Mouse (Mus musculus) ZHBTc4 (cell line): ENCODE data around the gene Fam104a.
A peak's percentile ranks its signal among the peaks of the same experiment; 100 is the strongest.

Experiments
- DNase-seq: peaks from one replicate; pipeline ENCODE4 v3.0.0-alpha.2; 2011; ENCODE audit warnings: low read depth, low spot score

Gene Fam104a

DNA sequence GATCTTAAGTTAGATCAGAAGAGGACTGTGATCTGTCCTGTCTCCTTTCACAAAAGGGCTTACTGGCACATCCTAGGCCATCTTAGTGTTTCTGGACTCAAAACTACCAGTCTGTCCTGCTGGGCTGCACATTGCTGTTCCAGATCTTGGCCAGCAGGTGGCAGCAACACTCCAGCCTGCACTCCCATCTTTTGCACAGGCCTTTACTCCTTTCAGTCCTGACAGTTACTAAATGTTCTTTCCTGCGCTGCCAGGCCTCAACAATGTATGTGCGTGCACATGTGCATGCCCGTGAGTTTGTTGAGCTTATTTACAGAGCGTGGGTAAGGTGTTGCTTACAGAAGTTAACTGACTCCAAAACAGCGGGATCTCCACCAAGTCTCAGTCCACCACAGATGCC, 19.8 kb upstream of the Fam104a start:
- peak; percentile 82 for DNase-seq

DNA sequence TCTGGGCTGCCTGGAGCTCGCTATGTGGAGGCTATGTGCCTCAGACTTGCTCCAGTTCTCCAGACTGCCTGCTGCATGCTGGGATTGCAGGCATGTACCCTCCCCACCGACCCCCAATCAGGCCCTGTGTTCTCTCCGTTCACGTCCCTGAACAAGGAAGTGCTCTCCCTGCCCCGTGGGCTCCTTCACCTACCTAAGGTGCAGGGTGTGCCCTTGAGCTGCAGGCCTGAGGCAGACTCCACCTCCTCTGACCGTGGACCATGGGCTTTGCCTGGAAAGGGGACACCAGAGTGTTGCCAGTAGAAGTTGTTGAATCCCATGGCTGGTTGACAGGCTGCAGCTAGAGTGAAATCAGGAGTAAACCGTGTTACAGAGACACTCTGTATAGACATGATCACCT, 15.7 kb upstream of the Fam104a start:
- peak; percentile 49 for DNase-seq

DNA sequence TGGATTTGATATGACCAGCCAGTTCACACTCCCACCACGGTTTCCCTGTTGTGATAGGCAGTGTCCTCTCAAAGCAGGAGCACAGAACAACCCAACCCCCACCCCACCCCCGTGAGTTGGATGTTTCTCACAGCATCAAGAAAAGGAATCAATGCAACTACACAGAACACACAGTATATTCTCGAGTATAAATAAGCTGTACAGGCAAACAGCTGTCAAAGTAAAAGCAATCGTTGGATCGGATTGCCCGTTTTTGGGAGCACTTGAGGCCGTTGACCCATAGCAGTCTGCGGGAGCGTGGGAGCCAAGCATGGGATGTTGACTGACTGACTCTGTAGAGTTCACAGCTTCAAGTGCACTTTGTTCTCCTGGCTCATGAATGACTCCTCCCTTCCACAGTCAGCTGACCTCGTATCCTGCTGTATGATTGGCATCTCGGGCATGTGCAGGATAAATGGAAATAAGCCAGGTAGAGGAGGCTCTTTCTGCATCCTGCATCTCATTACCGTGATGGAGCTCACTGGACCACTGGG, 14.1 kb upstream of the Fam104a start:
- DNase-seq = no peak

GRCm38 (mm10) chr11:113697571-113697970, 13.6 kb upstream of the Fam104a start:
- no peak for DNase-seq

- no peak for DNase-seq
Measured at GRCm38 (mm10) chr11:113691851-113692250, 7.9 kb upstream of the Fam104a start.

DNA sequence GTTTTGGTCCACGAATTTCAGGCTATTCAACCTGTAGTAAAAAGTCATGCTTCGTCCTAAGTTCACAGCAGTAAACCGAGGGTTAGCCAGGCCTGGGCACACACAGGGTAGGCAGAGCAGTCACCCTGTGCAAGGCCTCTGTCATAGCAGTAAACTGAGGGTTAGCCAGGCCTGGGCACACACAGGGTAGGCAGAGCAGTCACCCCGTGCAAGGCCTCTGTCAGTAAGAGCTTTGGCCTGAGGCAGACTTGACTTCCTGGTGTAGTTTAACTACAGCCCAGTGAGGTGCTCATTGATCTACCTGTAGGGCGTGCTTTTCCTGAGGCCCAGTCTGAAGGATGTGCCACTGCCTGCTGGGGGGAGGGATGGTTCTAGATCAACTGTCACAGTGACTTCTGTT, 7.4 kb upstream of the Fam104a start:
- DNase-seq = no peak

DNA sequence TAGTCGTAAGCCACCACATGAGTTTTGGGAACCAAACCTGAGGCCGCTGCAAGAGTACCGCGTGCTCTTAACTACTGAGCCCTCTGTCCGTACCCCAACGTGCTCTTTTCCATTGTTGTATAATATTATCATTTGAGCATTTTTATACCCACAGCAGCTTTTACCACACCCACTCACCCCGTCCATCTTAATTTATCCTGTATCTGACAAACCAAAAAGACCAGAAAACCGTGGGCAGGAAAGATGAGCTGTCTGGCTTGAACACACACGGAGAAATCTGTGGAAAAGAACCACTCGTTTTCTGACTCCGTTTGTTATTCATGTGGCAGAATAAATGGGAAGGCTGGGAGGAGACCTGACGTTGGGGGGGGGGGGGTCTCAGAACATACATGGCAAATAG, 6.6 kb upstream of the Fam104a start:
- DNase-seq = no peak

DNA sequence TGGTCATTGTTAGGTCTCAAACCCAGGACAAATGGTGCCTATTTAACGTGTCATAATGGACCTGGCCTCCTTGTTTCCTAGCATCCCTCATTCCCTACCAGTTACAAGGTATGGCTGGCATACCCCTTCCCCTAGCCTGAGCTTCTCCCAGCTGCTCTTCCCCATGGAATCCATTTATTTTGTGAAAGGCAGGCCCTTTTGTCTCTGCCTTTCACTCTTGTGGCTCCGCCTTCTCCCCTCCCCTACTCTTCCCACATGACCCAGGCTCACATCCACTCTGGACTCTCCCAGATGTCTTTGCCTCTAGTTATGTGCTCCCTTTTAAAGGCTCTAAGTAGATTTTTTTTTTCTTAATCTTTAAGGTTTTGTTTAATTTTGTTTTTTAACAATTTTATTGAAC, 3.1 kb upstream of the Fam104a start:
- DNase-seq = peak; percentile 74

GRCm38 (mm10) chr11:113684707-113685426, 912 bp upstream of the Fam104a start:
- DNase-seq = no peak

GRCm38 (mm10) chr11:113683627-113683956, 363 bp downstream of the Fam104a start:
- DNase-seq = no peak

- peak; percentile 80 for DNase-seq
Measured at GRCm38 (mm10) chr11:113682897-113683626, 893 bp downstream of the Fam104a start.

DNA sequence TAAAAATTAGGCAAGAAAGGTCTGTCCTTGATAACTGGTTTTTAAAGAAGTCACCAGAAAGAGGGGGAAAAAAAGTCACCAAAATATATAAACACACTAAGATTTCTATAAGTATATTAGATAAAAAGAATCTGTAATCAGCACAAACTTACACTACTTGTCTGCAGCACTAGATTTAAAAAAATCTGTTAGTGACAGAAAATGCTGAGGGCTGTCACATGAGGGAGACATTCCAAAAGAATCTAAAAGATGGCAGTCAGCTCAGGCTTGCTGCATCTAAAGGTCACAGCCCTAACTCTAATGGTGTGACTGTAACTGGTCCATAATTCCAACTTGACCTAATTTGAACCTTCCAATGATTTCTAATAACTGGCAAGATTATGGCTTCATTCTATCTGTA, 2.0 kb downstream of the Fam104a start:
- DNase-seq = no peak

GRCm38 (mm10) chr11:113680954-113681353, 3.0 kb downstream of the Fam104a start:
- DNase-seq = no peak

- peak; percentile 33 for DNase-seq
Measured at GRCm38 (mm10) chr11:113678373-113678772, 5.6 kb downstream of the Fam104a start.

- no peak for DNase-seq
Measured at GRCm38 (mm10) chr11:113677378-113677777, 6.6 kb downstream of the Fam104a start.

GRCm38 (mm10) chr11:113676847-113677246, 7.1 kb downstream of the Fam104a start:
- no peak for DNase-seq

DNA sequence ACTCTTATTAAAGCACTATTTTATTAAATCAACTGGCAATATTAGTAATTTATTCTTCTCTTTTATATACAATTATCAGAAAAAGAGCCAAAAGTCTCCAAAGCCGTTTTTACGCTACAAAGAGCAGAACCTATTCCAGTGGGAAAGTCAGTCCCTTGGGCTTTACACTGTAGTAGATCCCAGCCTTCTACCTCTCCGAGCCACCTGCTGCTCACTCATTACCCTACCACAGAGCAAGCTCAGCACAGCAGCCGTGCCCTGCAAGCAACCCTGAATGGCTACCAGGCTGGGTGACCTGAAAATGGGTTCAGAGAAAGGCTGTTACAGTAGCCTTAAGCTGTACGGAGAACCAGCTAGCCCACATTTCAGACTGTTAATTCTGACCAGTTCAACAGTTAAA, 9.4 kb downstream of the Fam104a start:
- DNase-seq = no peak

DNA sequence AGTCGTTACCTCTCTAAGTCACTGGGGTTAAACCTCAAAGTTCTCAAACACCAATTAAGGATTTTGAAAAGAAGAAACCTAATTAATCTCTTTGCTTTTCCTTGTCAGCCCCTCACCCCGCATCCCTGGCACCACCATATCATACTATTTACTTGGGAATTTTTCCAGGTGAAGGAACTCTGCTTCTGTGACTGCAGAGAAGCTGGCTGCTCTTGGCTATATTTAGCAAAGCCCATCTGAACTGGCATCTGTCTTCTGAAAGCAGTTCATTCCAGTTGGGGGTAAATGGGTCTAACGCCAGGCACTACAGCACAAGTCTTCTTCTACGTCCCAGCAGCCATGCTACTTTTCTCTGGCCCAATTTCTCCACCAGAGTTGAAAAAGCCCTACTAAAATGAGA, 10.3 kb downstream of the Fam104a start:
- DNase-seq = no peak

GRCm38 (mm10) chr11:113669711-113670110, 14.2 kb downstream of the Fam104a start:
- DNase-seq = no peak

- DNase-seq = no peak
Measured at GRCm38 (mm10) chr11:113668857-113669256, 15.1 kb downstream of the Fam104a start.

GRCm38 (mm10) chr11:113667704-113668103, 16.3 kb downstream of the Fam104a start:
- no peak for DNase-seq

DNA sequence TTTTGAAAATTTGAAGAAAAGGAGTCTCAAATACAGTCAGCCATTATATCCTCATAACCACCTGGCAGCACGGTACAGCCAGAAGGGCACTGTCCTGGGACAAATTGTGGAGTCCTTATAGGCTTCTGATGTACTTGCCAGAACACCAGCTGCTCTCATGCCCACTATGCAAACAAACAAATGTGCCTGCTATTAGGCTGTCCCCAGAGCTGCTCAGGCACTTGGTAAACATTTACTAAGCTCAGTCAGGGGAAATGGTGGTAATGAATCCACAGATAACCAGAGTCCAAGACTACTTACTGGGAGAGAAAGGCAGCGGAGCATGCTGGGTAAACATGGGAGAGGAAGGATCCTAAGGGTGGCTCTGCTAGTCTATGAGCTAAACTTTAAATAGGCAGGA, 16.8 kb downstream of the Fam104a start:
- DNase-seq = no peak

GRCm38 (mm10) chr11:113666648-113667047, 17.3 kb downstream of the Fam104a start:
- DNase-seq = peak; percentile 75
